Mouse (Mus musculus) thymus, adult 2 months (tissue): ENCODE results near the gene Xrcc1.

Source experiments
- CTCF ChIP-seq: fragments of 200-500 bp; IDR thresholded peaks from 2 replicates; pipeline ENCODE4 v1.5.1; 2012; ENCODE audit warnings: mild to moderate bottlenecking, control low read depth, low read length, moderate library complexity, borderline replicate concordance; ENCODE audit not compliant: control insufficient read depth, poor library complexity, insufficient read depth; ENCODE audit errors: extremely low read depth
- POLR2A ChIP-seq: fragments of 200-500 bp; IDR thresholded peaks from 2 replicates; pipeline ENCODE4 v1.6.1; 2012; ENCODE audit warnings: mild to moderate bottlenecking, low read length, control low read depth, moderate library complexity; ENCODE audit not compliant: control insufficient read depth, poor library complexity, insufficient read depth; ENCODE audit errors: extremely low read depth

GRCm38 (mm10) chr7:24538701-24539100 is 7.4 kb upstream of the Xrcc1 start:
- TF ChIP-seq POLR2A, result no peak
- no peak for TF ChIP-seq CTCF
